Mouse (Mus musculus) A20 (cell line): ENCODE measurements around the gene Efna2.

Experiments
- DNase-seq: peaks from one replicate; pipeline ENCODE4 v3.0.0-alpha.2; 2011; ENCODE audit warnings: low read depth, low spot score

The Efna2 gene

GRCm38 (mm10) chr10:80141786-80142529 is 37.3 kb upstream of the Efna2 start:
- peak; percentile 98 for DNase-seq

DNA sequence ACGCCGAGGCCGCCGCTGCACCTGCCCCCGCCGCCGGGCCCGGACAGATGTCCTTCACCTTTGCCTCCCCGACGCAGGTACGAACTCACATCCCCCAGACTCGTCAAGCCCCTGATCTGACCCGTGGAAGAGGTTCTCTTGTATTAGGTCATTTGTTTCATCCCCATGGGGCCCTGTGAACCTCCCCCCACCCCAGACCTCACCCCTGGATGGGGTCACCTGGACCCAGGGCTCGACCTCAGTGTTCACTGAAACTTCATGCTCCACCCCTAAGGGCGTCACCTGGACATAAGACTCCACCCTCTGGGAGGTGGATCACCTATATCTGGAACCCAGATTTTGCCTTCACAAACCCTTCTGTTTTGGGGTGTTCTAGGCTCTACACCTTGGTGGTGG is 36.8 kb upstream of the Efna2 start:
- no peak for DNase-seq

DNA sequence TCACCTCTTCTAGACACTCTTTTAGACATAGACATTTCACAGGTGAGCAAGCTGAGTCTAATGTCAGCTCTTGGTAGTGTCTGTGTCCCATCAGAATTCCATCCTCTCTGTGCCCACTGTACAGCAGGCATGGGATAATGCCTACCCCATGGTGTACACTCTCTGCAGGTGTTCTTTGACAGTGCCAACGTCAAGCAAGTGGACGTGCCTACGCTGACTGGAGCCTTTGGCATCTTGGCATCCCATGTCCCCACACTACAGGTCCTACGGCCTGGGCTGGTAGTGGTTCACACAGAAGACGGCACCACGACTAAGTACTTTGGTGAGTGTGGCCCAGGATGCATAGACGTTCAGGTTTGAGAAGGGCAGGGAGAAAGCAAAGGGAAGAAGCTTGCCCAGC is 35.6 kb upstream of the Efna2 start:
- DNase-seq: no peak

DNA sequence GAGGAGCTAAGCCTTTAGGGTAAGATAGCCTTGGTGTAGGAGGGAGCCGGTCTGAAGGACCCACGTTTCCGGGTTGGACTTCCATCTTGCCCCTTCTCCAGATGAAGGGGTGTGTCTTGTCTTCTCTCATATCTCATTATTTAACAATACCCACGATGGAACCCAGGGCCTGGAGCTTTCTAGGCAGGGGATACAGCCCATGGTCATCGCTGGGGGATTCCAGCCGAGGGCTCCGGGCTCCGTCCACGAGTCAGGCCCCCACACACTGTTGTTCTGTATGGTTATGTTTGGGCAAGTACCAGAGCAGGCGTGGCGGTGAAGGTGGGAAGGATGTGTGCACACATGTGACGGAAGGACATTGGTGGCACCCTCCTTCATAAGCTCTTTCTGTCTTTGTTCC is 35.1 kb upstream of the Efna2 start:
- no peak for DNase-seq

- peak; percentile 55 for DNase-seq
Observed at GRCm38 (mm10) chr10:80144864-80145838, 34.1 kb upstream of the Efna2 start.

GRCm38 (mm10) chr10:80145896-80146295 is 33.4 kb upstream of the Efna2 start:
- DNase-seq: no peak

- no peak for DNase-seq
Observed at GRCm38 (mm10) chr10:80146568-80147011, 32.7 kb upstream of the Efna2 start.

DNA sequence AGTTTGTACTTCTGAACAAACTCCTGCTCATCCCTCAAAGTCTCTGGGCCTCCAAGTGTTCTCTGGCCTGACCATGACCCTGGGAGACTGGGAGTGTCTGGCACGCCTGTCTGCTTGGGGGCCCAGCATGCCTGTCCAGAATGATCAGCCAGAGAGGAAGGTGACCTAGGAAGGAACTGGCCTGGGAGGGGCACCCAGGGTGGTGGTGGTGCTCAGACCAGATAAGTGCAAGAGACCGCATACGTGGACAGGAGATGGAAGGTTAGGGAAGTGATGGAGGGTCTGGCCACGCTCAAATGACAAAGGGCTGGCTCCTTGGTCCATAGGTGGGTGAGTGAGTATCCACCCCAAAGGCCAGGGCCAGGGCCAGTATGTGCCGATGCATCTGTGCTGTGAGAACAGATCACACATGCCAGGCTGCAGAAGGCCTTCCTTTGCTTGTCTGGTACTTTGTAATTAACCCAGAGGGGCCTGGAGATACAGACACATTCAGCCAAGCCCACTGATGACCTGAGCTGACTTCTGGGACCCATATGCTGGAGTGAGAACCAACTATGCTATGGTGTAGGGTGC is 32.0 kb upstream of the Efna2 start:
- DNase-seq: no peak

- DNase-seq: peak; percentile 91
Observed at GRCm38 (mm10) chr10:80147719-80148601, 31.3 kb upstream of the Efna2 start, which contains the start of gene Midn. Gene Midn (plus strand): TSS chr10:80148272.

DNA sequence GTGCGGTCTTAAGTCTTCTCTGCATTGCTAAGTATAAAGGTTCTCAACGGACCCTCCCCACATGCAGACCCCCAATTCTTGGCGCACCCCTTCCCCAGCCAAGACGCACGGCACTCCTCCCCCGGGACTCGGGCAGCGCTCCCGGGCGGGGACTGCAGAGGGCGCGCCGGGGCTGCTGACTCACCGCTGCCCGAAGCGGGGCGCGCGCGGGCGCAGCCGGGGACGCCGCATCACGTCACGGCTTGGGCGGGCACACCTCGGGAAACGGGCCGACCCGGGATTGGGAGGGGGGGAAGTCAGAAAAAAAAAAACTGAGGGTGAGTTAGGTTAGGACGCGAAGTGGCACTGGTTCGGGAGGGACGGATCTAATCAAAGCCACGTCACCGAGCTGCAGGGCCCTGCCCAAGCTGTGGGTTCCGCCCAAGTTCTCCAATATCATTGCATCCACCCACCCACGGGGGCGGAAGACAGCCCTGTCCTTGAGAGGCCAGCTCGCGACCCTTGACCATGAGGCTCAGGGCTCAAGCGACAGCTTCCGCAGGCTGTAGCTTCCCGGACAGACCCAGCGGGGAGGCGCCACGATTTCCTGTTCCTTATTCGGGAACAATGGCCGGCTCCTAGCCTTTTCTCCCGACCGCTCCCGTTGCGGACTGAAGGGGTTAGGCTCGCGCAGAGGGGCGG is 30.5 kb upstream of the Efna2 start:
- peak; percentile 96 for DNase-seq

GRCm38 (mm10) chr10:80149291-80150225 is 29.7 kb upstream of the Efna2 start:
- DNase-seq: peak; percentile 99

GRCm38 (mm10) chr10:80150226-80151210 is 28.8 kb upstream of the Efna2 start:
- peak; percentile 95 for DNase-seq

- peak; percentile 88 for DNase-seq
Observed at GRCm38 (mm10) chr10:80151211-80152034, 27.9 kb upstream of the Efna2 start.

DNA sequence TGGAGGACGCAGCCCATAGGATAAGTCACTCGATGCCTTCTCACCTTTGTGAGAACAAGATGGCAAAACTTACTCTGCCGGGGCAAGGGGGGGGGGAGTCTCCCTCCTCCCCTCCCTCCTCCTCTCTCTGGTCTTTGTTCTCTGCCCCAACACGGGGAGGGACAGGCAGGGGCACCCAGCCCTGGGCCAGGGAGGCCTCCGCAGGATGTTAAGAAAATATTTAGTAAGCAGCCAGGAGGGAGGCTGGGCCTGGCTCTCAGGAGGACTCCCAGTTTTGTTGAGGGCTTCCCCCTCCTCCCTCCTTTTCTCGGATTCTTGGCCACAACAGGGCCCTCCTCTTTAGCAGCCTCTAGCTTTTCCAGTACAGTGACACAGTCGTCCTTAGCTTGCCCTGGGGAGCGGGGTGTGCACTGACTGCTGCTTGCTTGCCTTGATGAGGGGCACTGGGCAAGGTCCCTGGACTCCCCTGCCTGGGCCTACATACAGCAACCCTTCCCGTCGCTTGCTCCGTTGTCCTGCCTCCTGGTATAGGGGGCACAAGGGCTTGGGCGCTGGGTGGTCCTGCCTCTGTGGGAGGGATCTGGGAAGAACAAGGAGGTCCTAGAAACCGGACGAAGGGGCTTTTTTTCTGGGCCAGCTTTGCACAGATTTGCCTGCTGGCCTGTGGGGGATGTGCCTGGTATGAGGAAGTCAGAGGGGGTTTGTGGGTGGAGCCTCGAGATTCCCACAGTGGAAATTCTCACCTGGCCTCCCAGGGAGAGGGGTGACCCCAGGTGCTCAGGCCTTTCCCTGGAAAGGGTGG is 27.0 kb upstream of the Efna2 start:
- no peak for DNase-seq

DNA sequence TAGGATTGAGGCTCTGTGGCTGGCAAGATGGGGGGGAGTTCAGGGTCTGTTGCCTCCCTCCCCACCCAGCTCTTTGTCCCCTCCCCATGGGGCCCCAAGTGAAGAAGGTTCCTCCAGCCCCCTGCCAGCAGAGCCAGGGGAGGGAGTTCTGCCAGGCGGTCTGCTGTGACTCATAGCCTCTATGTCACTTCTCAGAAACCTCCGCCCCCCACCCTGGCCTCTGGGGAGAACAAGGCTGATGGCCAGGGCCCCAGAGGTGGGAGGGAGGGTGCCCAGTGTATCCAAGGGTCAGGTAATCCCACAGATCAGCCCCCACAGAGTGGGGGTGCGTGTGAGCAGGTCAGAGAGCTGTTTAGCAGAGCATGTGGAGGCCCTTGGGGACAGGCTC is 26.4 kb upstream of the Efna2 start:
- DNase-seq: peak; percentile 59

DNA sequence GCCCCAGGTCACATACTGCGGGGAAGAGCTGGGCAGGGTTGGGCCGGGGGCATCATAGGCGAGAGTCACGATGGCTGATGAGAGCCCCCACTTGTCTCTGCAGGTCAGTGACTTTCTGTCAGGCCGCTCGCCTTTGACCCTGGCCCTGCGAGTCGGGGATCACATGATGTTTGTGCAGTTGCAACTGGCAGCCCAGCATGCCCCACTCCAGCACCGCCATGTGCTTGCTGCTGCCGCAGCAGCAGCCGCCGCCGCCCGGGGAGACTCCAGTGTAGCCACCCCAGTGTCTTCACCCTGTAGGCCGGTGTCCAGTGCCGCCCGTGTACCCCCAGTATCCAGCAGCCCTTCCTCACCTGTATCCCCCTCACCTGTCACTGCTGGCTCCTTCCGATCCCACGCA is 25.6 kb upstream of the Efna2 start:
- no peak for DNase-seq

GRCm38 (mm10) chr10:80154384-80154783 is 24.9 kb upstream of the Efna2 start:
- DNase-seq: no peak
